Mouse (Mus musculus) c-Kit-positive CD71-negative TER-119-negative erythroid progenitor cells, embryonic 14.5 days (primary cell): ENCODE measurements around the gene Paqr4.

Source experiments
- DNase-seq: peaks from one replicate; pipeline ENCODE4 v3.0.0-alpha.2; 2013; ENCODE audit warnings: low read depth

The Paqr4 gene

DNA sequence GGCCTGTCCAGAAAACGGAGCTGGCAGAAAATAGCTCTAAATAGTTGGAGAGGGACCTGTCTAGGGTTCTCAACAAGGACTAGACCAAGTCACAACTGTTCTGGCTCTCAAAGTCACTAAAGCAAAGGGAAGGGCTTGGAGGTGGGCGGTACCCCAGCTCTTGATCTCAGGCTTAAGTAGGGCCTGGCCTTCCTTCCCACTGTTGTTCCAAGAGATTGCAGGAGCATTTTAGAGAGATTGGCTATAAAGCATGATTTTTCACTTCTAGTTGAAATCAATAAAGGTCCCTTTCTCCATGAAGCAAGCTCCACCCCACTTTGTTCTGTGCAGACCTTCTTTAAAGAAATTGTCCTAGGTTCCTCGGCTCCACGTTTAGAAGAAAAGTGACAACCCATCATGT is 15.2 kb downstream of the Paqr4 start:
- no peak for DNase-seq

DNA sequence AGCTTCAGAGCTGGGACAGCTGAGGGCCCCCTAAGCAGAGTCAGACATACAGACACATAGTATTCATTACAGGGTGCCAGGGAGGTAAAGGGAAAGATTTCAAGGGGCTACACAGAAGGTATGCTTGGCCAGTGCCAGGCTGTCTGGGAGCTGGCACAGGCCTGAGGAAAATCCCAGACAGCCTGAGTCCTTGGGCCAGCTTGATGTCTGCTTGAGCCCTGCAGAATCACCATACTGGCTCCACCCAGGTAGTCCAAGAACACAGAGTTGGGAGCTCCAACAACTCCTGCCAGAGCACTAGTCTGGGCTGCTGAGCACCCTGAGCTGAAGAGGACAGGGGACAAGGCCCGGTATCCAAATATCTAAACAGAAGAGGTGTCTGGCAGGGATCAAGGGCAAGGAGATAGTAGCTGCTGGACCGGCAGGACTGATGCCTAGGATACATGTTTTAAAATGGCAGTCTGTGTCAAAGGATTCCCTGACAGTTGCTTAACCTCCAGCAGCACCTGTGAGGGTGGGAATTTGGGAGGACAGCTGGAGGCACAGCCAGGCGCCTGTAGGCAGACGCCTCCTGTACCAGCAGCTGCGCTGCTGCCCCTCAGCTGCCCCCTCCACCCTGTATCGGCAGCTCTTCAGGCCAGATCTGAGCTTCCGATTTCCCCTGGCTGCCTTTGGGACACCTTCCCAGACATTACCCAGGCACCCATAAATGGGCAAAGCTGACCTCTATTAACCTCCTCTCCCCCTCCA is 18.1 kb downstream of the Paqr4 start, which contains the start of gene 1520401A03Rik:
Gene 1520401A03Rik (minus strand): TSS at position 408 of the 750 bp plus-strand sequence.
- no peak for DNase-seq

DNA sequence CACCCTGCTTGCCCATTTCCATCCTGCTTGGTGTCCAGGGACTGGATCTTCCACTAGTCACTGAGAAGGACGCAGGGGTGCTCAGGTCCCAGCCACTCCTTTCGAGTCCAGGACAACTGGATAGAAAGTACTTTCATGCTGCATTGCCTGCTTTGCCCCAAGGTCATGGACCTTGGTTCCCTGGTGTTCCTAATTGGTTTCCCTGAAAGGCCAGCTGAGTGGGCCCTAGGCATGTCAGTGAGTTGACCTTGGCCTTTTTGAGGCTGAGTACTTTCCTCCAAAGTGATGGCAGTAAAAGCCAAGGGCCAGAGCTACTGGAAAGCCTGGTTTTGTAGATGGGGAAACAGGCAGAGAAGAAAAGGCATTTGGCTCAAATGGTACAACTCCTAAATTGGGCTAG is 18.8 kb downstream of the Paqr4 start:
- DNase-seq = no peak

DNA sequence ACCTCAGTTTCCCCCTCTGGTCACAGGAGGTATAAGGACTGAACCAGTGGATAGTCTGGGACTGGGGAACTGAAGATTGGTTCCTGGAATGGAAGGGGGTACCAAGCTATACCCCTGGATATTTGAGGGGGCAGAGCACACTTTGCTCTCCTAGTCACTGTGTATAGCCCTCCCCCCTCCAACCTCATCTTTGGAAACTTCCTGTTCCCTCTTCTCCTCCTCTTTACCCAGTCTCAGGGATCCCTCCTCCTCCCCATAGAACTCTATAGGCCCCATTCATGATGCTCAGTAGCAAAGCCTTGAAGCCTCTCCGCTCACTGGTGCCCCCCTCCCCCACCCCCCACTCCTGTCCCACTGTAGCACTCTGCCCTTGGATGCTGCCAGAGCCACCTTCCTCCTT is 21.2 kb downstream of the Paqr4 start:
- no peak for DNase-seq

DNA sequence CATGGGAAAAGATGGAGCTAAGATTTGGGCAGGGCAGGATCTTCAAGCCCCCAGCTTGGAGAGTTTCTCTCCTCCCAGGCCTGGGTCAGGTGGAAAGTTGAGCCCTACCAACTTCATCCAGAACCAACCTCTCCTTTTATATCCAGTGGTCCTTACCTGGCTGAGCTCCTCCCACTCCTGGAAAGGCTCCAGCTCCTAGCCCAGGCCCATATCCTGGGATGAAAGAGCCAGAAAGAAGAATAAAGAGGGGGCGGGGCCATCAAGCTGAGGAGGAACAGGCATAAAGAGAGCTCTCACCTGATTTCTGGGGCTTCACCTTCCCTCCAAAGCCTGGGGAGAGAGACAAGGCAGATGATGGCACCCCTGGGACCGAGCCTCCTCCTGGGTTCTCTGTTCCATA is 23.7 kb downstream of the Paqr4 start:
- no peak for DNase-seq

DNA sequence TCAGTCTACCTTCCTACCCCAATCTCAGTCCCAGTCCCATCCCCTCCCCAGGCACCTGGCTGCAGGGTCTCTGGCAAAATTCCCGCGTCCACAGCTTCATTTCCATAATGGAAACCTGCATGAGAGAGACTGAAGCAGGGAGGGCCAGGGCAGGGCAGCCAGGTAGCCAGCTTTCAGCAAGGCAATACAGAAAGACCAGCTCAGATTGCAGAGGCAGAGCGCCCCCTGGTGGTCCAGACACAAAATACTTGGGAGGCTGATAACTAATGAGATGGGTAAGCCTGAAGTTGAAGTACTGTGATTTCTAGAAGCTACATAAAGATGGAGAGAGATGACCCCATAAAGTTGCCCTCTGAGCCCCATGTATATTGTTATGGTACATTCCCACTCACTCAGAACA is 34.5 kb downstream of the Paqr4 start:
- peak; percentile 57 for DNase-seq

DNA sequence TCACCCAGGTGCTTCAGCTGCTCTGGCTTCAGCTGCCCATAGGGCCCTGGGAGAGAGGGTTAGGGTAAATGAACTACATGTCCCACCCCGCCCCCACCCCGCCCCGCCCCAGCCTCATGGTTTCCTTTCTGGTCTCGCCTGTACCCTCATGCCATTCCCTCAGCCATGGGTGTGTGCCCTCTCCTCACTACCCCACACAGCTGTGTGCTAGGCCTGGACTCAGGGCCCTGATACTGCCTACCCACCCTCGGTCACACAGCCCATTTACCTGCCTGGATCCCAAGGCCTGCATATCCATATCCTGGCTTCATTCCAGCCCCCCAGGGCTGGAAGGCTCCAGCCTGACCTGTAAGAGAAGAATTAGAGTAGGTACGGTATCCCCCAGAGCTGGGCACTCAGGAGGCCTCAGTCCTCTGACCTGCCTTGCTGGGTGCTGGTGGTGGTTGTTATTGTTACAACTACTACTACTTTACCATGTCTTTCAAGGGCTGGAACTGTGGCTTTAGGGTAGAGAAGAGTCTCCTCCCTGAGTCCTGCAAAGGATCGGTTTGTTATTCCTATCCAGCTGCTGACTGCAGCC is 35.1 kb downstream of the Paqr4 start:
- no peak for DNase-seq

DNA sequence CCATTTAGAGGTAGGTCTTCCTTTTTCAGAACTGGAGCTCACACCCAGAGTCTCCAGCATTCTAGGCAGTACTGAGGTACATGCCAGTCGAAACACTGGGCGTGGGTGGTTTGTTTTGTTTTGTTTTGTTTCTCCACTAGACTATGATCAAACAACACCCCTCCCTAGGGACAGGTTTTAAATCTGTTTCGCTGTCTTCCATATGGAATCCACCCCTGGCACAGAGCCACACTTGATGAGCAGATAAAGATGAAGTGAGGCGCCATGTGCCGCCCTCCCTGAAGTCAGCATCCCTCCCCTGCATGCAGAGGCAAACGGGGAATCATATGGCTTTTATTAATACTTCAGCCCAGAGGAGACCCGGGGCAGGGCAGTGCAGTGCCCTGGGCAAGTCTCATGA is 35.9 kb downstream of the Paqr4 start:
- no peak for DNase-seq

DNA sequence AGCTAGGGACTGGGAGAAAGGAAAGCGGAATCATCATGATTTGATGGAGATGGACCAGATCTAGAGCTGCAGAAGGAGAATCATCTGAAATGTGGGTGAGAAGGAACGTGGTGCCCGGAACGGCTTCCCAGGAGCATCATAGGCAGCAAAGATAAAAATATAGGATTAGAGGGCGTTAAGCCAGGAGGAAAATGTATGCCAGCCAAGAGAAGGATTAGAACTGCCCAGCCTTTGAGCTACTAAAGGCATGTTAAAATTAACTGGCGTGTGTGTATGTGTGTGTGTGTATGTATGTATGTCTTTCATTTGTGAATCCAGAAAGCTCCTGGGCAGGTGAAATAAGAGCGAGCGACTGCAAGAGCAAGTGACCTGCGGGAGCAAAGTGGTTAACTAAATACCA is 37.4 kb downstream of the Paqr4 start:
- no peak for DNase-seq

DNA sequence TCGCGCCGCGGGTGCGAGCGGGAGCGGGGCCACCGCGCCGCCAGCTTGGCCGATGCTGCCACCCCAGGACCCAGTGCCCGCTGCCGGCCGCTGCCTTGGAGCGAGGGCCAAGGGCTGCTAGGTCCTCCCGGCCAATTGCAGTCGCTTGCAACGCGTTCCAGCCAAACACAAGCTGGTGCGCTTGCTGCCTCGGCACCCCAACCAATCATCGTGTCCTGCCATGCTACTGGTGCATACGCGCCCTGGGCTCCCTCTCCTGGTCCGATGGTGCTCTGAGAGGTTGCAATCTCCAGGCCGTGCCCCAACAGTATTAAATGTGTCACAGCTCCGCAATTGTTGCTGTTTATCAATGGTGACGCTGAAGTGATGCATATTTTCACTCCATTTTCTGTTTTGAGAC is 40.6 kb downstream of the Paqr4 start:
- DNase-seq = peak; percentile 85

DNA sequence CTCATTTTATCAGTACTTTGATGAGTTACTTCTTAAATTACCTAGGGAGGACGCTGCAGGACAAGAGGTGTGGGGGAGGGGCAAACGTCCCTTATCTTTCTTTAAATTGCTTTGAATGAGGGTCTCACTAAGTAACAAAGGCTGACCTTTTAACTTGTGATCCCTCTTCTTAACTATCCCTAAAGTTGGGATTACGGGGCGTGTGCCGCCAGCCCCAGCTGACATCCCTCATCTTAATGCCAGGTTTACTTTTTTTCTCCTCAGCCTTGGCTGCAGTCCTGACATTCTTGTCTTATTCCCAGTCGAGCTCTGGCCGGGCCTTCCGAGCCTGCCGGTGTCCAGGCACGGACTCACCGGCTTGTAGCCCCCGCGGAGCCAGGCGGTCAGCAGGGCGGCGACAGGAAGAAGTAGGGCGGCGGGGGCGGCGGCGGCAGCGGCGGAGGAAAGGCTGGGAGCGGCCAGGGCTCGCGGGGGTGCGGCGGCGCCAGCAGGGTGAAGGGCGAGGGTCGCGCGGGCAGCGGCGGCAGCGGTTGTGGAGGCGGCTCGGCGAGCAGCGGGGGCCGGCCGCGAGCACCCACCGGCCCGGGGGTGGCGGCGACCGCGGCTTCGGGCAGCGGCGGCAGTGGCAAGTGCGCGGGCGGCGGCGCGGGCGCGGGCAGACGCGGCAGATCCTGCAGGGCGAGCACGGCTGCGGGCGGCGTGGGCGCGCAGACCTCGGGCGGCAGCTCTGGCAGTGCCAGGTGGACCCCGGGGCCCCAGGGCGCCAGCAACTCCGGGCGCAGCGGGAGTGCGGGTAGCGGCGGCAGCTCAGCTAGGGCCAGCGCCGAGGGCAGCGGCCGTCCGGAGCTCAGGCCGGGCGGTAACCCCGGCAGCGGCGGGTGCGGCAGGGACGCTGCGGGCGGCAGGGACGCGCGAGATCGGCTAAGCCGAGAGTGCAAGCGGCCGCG is 41.3 kb downstream of the Paqr4 start:
- no peak for DNase-seq

DNA sequence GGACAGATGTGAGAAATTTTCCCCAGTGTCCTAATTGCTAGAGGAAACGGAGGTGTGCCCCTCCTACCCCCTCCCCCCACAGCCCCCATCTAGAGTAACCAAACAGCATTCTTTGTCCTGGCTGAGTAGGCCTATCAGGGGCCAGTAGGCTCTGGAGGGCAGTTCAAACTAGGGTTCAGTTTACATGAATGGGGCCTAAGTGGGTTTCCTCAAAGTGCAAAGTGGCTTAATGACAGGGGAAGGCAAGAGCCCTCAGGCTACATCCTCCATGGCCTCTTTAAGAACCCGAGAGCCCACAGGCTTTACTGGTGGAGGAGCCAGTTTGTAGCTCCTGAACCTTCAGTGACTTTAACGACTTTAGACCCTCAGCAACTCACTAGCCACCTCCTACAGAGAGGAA is 44.9 kb downstream of the Paqr4 start:
- DNase-seq = no peak

DNA sequence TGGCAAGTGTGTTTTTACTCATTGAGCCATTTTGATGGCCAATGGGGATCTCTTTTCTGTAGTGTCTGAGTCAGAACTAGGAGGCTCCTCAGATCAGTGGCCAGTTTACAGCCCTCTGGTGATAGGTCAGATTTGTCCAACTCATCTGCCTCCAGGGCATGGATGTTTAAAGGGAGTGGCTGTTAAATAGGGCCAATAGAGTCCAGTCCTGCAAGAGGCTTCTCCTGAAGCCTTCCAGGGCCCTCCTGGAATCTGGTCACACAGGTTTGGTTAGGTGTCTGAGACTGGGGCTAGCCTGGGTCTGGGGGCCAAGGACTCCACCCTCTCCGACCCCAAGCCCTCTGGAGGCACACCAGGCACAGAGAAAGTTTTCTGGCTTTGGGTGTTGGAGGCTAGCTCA is 46.2 kb downstream of the Paqr4 start:
- DNase-seq = no peak
